Mouse (Mus musculus) hindlimb bud, embryonic 11.5 days (tissue): ENCODE data around the gene Pou4f1.
"Not testable (repeated sequence)": the region's sequence is repeated elsewhere in the genome, so short reads cannot be mapped to it uniquely, and the experiment has no call there.

Experiments used
- DNase-seq: peaks from one replicate; pipeline ENCODE4 v3.0.0-alpha.2; 2012; ENCODE audit warnings: low read depth, low spot score; ENCODE audit errors: extremely low spot score

Pou4f1 gene

DNA sequence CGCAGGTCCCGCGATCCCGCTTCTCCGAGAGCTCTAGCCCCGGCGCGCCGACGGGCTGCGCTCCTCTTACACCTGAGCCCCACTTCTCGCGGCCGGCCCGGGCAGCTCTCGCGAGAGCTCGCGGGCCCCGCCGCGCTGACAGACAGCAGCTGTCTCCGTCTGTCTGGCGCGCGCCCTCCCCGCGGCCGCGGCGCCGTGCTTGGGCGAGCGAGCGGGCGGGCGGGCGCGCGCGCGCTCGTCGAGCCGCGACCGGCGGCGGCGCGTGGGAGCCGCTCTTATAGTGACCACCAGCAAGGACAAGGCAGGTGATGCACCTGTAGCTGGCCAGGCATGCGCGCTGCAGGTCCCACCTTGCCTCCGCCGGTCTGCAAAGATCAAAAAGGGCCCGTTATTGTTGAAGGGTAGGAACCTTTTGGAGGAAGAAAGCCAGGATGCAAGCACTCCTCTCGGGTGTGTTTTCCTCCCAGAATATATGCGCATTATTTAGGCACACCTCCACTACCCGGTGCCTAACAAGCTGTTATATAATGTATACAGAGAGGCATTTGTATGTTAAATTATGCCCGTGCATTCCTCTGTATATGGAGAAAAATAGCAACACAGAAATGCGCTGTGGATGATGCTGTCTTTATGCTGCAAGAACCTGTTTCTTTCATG is at the start of gene Pou4f1:
Gene Pou4f1 (minus strand): TSS at position 34 of the 657 bp plus-strand sequence.
- DNase-seq = no peak

GRCm38 (mm10) chr14:104511664-104512063 is 43.9 kb upstream of the Pou4f1 start:
- no peak for DNase-seq

GRCm38 (mm10) chr14:104502761-104503160 is 35.0 kb upstream of the Pou4f1 start:
- not testable (repeated sequence) for DNase-seq

DNA sequence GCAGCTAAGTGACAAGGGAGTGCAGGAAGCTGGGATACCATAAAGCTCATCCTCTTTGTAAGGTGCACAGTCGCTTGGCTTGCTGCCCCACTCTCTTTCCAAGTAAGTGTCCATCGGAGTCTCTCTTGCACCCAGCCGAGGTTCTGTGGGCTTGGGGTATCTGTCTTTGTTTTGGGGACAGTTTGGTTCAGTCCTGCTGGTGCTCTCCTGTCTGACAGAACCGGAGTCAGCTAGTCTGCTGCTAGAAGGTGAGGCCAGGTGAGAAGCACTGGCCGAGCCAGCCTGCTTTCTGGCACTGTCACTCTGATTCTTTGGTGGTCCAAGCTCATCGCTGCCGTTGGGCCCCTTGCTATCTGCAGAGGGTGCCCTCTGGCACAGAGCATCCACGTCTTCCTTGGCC is 12.0 kb upstream of the Pou4f1 start:
- no peak for DNase-seq

DNA sequence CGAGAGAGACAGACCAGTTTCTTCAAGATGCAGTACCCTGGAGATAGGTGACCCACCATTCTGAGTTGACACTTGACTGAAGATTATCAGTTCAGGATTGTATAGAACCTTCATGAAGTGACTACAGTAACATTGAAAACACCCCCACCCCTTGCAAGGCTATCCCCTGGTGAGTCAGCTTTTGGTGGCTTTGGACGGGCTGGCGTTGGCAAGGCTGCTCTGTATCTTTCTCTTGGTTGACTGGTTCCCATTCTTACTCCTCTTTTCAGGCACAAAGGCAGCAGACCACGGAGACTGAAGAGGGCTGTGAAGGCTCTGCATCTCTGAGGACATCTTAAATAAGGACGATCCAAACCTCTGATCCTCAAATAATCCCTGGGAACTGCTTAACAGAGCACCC is 10.8 kb upstream of the Pou4f1 start:
- DNase-seq = no peak

- DNase-seq = no peak
Measured at GRCm38 (mm10) chr14:104477616-104478015, 9.8 kb upstream of the Pou4f1 start.

DNA sequence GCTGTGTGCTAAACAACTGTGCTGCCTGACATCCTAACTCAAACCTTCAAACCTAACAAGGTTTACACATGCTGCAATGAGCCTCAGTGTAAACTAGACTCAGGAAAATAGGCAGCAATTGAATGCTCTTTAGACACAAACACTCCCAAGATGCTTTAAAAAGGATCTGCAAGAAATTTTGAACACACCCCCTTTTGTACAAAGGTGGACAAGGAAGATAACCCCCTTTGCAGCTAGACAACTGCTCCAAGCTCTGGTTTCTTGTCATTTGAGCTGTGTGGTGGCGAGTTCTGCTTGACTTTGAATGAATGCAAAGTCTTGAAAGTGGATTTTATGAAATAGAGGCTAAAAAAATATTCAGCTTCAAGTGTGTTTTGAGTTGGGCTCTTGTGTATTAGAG is 7.6 kb upstream of the Pou4f1 start:
- DNase-seq = no peak

DNA sequence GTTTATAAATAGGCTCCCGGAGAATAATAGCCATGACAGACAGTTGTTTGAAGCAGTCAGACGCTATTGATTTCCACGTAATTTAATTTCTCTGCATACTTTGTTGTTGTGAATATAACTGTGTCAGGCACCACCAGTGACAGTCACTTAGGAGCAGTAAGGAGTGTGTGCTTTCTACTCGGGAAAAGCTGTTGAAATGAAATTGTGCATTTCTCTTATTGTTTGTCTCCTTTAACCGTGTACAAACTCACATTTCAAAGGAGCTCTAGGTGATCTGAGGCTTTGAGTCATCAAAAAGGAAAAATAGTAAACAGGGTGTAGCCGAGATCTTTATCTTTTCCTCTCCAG is 798 bp upstream of the Pou4f1 start:
- no peak for DNase-seq

DNA sequence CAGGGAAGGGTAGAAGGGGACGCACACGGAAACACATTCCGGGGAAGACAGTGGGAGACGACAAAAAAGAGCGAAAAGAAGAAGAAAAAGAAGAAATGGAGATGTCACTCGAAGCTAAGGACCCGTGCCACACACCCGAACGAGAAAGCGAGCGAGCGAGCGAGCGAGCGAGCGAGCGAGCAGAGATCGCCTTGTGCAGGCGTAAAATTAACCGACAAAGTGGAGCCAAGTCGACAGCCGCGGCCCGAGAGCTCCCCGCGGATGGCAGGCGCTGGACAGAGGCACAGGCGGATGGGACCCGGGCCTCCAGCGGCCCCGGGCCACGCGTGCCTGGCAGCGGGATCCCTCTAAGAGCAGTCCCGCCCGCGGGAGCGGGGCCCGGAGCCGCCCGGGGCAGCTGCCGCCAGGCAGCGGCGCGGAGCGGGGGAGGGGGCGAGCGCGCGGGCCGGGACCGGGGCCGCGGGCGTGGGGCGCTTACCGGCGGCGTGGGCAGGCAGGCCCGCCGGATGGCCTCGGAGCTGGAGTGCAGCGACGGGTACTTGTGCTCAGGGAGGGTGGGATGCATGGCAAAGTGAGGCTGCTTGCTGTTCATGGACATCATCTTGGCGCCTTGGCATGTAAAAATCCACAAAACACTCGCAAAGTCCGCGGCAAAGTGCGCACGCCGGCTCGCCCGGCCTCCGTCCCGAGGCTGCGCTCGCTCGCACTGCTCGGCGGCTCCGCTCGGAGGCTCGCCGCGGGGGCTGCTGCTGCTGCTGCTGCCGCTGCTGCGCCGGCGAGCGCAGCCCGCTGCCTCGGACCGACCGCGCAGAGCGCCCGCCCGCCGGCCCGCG is 450 bp downstream of the Pou4f1 start:
- no peak for DNase-seq

GRCm38 (mm10) chr14:104466557-104466956 is 1.2 kb downstream of the Pou4f1 start:
- DNase-seq = no peak

GRCm38 (mm10) chr14:104465483-104466235 is 2.1 kb downstream of the Pou4f1 start:
- no peak for DNase-seq

DNA sequence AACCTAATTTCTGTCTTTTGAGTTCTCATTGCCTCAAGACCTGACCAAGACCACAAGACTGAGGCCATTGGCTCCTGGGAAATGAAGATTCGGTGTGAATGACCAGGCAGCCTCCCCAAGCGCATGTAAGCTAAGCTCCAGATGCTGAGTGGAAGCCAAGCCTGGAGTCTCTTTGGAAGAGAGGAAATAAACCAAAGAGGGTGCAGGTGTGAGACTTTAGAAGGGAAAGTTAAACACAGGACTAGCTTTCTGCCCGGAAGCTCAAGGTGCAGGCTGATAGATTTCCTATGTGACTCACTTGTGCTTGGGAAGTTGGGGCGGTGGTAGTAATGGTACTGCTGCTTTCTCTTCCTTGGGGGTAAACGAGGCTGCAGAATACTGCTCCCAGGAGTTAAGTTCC is 3.0 kb downstream of the Pou4f1 start:
- DNase-seq = no peak

- no peak for DNase-seq
Measured at GRCm38 (mm10) chr14:104463631-104464250, 4.1 kb downstream of the Pou4f1 start.

GRCm38 (mm10) chr14:104461286-104462240 is 6.2 kb downstream of the Pou4f1 start:
- DNase-seq = no peak

- no peak for DNase-seq
Measured at GRCm38 (mm10) chr14:104460325-104461285, 7.2 kb downstream of the Pou4f1 start.

DNA sequence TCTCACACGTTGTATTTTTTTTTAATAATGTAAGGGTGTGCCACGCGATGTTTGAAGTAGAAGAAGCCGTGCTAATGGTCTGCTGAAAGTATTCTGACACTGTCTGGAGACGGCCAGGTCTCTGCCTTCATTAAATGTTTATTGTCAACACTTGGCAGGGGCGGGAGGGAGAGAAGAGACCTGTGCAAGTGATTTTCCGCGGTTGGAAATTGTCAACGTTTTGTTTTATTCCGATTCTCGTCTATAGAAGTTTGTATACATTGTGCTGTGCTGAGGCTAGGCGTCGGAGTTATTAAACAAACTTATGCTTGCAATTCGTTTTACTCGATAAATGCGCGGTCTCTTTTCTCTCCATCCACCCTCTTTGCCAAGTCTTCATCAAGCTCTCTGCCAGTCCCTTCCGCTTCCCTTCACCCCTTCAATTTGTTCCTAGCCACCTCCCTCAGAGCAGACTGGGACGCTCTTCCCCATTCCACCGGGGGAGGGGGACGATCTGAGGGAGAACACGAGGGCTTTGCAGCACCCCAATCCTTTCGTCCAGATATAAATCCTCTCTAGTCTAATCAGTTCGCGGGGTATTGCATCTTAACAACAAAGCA is 8.2 kb downstream of the Pou4f1 start:
- DNase-seq = no peak

- DNase-seq = no peak
Measured at GRCm38 (mm10) chr14:104458728-104459512, 8.9 kb downstream of the Pou4f1 start.
